In genomic region chr5:113476816-113477215, GRCm38 (mm10) we compare ENCODE assay signal across 16 mouse cellular contexts. TPM values are rescaled to one million over a fixed set of nuclear protein-coding genes. Genes with fewer than 3 reads are reported as not detected.
A peak's percentile ranks its signal among the peaks of the same experiment; 100 is the strongest.
DNase-seq lines count a peak whose midpoint lies in the region; ATAC-seq and TF ChIP-seq lines count a peak whose summit lies in the region.
"Had no signal": no experiment of that assay in that cellular context is flagged by ENCODE, and none has a peak within 500 bp of the region (broad histone marks: within the 10 kb centered on the region; RNA-seq: fewer than 3 reads in every experiment).

No protein-coding gene starts in this region.

- no peaks in the 10 kb centered on the region for H3K9me3 ChIP-seq in forebrain, embryonic 10.5 days
- no peaks in the 10 kb centered on the region for H3K9me3 ChIP-seq in forebrain, embryonic 12.5 days
- H3K9me3 ChIP-seq in hindbrain, embryonic 10.5 days, result no peaks in the 10 kb centered on the region
- no peaks in the 10 kb centered on the region for H3K9me3 ChIP-seq in hindbrain, postnatal 0 days (ENCODE audit: low read length)
- H3K9me3 ChIP-seq in E14TG2a.4 (ENCODE audit: low read length), result no peaks in the 10 kb centered on the region
- H3K9me3 ChIP-seq in intestine, embryonic 16.5 days (ENCODE audit: control insufficient read depth, low read length), result no peaks in the 10 kb centered on the region
- H3K9me3 ChIP-seq: hindbrain, embryonic 15.5 days; liver, embryonic 15.5 days; neural tube, embryonic 15.5 days had no signal

- 23% methylated on average over 6 of the region's 6 CpGs for WGBS in forebrain, embryonic 10.5 days
- 30% methylated on average over 6 of the region's 6 CpGs for WGBS in forebrain, embryonic 12.5 days
- 23% methylated on average over 6 of the region's 6 CpGs for WGBS in hindbrain, embryonic 10.5 days
- 36% methylated on average over 6 of the region's 6 CpGs for WGBS in hindbrain, postnatal 0 days
- WGBS in intestine, embryonic 16.5 days, result 15% methylated on average over 6 of the region's 6 CpGs

- no peak overlapping the region for H3K9ac ChIP-seq in forebrain, embryonic 12.5 days
- no peak overlapping the region for H3K9ac ChIP-seq in hindbrain, postnatal 0 days (replicated peaks; ENCODE audit: low read length)
- no peak overlapping the region for H3K9ac ChIP-seq in intestine, embryonic 16.5 days (ENCODE audit: low read depth, low read length)
- H3K9ac ChIP-seq: hindbrain, embryonic 15.5 days; liver, embryonic 15.5 days; neural tube, embryonic 15.5 days had no signal

- H3K27me3 ChIP-seq in forebrain, embryonic 10.5 days (ENCODE audit: poor library complexity, severe bottlenecking), result no peaks in the 10 kb centered on the region; the same call in 1 of the 2 replicates
- peaks cover 4% of the 10 kb centered on the region; the same call in 1 of the 2 replicates for H3K27me3 ChIP-seq in forebrain, embryonic 12.5 days
- no peaks in the 10 kb centered on the region for H3K27me3 ChIP-seq in hindbrain, embryonic 10.5 days (ENCODE audit: insufficient read depth, poor library complexity, severe bottlenecking)
- no peaks in the 10 kb centered on the region for H3K27me3 ChIP-seq in hindbrain, postnatal 0 days (ENCODE audit: insufficient read depth, low read length)
- no peaks in the 10 kb centered on the region for H3K27me3 ChIP-seq in E14TG2a.4 (ENCODE audit: insufficient read depth, low read length)
- no peaks in the 10 kb centered on the region for H3K27me3 ChIP-seq in intestine, embryonic 16.5 days (replicated peaks; ENCODE audit: control insufficient read depth, insufficient read depth, low read length)
- H3K27me3 ChIP-seq: hindbrain, embryonic 15.5 days; liver, embryonic 15.5 days; neural tube, embryonic 15.5 days had no signal

- H3K27ac ChIP-seq in forebrain, embryonic 10.5 days, result peak overlapping the region; percentile 3; the same call in 1 of the 2 replicates
- no peak overlapping the region for H3K27ac ChIP-seq in forebrain, embryonic 12.5 days
- H3K27ac ChIP-seq in hindbrain, embryonic 10.5 days, result peak overlapping the region; percentile 73
- H3K27ac ChIP-seq in hindbrain, postnatal 0 days, result no peak overlapping the region
- no peak overlapping the region for H3K27ac ChIP-seq in intestine, embryonic 16.5 days (ENCODE audit: low read length)
- H3K27ac ChIP-seq: hindbrain, embryonic 15.5 days; liver, embryonic 15.5 days; neural tube, embryonic 15.5 days had no signal

- H3K36me3 ChIP-seq in forebrain, embryonic 10.5 days (replicated peaks), result no peaks in the 10 kb centered on the region
- H3K36me3 ChIP-seq in forebrain, embryonic 12.5 days (replicated peaks), result no peaks in the 10 kb centered on the region
- no peaks in the 10 kb centered on the region for H3K36me3 ChIP-seq in hindbrain, embryonic 10.5 days
- no peaks in the 10 kb centered on the region for H3K36me3 ChIP-seq in hindbrain, postnatal 0 days (ENCODE audit: insufficient read depth, low read length)
- H3K36me3 ChIP-seq in E14TG2a.4 (ENCODE audit: insufficient read depth, low read length), result no peaks in the 10 kb centered on the region
- no peaks in the 10 kb centered on the region for H3K36me3 ChIP-seq in intestine, embryonic 16.5 days (ENCODE audit: control insufficient read depth, insufficient read depth, low read length)
- H3K36me3 ChIP-seq: hindbrain, embryonic 15.5 days; liver, embryonic 15.5 days; neural tube, embryonic 15.5 days had no signal

- no peak for TF ChIP-seq CTCF in hindbrain, postnatal 0 days (IDR thresholded peaks at IDR 0.05; ENCODE audit: low read depth)
- TF ChIP-seq CTCF in E14TG2a.4 (conservative IDR thresholded peaks at IDR 0.05; ENCODE audit: low read length), result no peak

- no peak for ATAC-seq in forebrain, embryonic 12.5 days (ENCODE audit: low FRiP score)
- ATAC-seq in hindbrain, postnatal 0 days, result no peak
- ATAC-seq in intestine, embryonic 16.5 days, result peak; percentile 28; the same call in 1 of the 2 replicates

- no peak overlapping the region for H3K4me2 ChIP-seq in forebrain, embryonic 12.5 days
- no peak overlapping the region for H3K4me2 ChIP-seq in hindbrain, postnatal 0 days (ENCODE audit: low read depth, low read length)
- H3K4me2 ChIP-seq in intestine, embryonic 16.5 days (ENCODE audit: low read depth, low read length), result no peak overlapping the region
- H3K4me2 ChIP-seq: hindbrain, embryonic 15.5 days; liver, embryonic 15.5 days; neural tube, embryonic 15.5 days had no signal

- peaks cover 15% of the 10 kb centered on the region for H3K4me1 ChIP-seq in forebrain, embryonic 10.5 days
- H3K4me1 ChIP-seq in forebrain, embryonic 12.5 days, result peaks cover 17% of the 10 kb centered on the region
- H3K4me1 ChIP-seq in hindbrain, embryonic 10.5 days (replicated peaks), result peaks cover 59% of the 10 kb centered on the region
- H3K4me1 ChIP-seq in hindbrain, postnatal 0 days (ENCODE audit: insufficient read depth, low read length), result no peaks in the 10 kb centered on the region
- peaks cover 63% of the 10 kb centered on the region for H3K4me1 ChIP-seq in E14TG2a.4 (replicated peaks; ENCODE audit: low read depth, low read length)
- no peaks in the 10 kb centered on the region for H3K4me1 ChIP-seq in intestine, embryonic 16.5 days (ENCODE audit: control insufficient read depth, insufficient read depth, low read length)
- H3K4me1 ChIP-seq: hindbrain, embryonic 15.5 days; liver, embryonic 15.5 days; neural tube, embryonic 15.5 days had no signal

- H3K4me3 ChIP-seq in forebrain, embryonic 10.5 days, result no peak overlapping the region
- H3K4me3 ChIP-seq in forebrain, embryonic 12.5 days (replicated peaks), result no peak overlapping the region
- H3K4me3 ChIP-seq in hindbrain, embryonic 10.5 days, result no peak overlapping the region
- H3K4me3 ChIP-seq in hindbrain, postnatal 0 days (ENCODE audit: low read length), result no peak overlapping the region
- 0 out of 2 replicates have a peak overlapping the region, but pooled peaks have one; percentile 10 for H3K4me3 ChIP-seq in E14TG2a.4 (replicated peaks; ENCODE audit: low read length)
- H3K4me3 ChIP-seq in intestine, embryonic 16.5 days (ENCODE audit: low read length), result no peak overlapping the region
- H3K4me3 ChIP-seq: hindbrain, embryonic 15.5 days; liver, embryonic 15.5 days; neural tube, embryonic 15.5 days had no signal

- no peak for DNase-seq in forebrain, embryonic 10.5 days (ENCODE audit: extremely low spot score, low spot score)
- no peak for DNase-seq in hindbrain, embryonic 10.5 days (ENCODE audit: low spot score)
- DNase-seq in hindbrain, postnatal 0 days (ENCODE audit: low spot score), result no peak
- no peak for DNase-seq in adrenal gland, postnatal 4 days (ENCODE audit: low spot score in 2 of 2)
- DNase-seq in adrenal gland, adult (ENCODE audit: inconsistent age in 2 of 2, low spot score in 1 of 2), result no peak
- DNase-seq: cerebellum, postnatal 36 days; gastrocnemius, postnatal 14 days; kidney, postnatal 36 days; lung, postnatal 4 days; retina, postnatal 1 day had no signal

RNA-seq across cellular contexts. Expression of gene Wscd2, which starts 13.3 kb away (rescaled TPM):
- 3.9 and 4.5 TPM in 2 replicates for polyA plus RNA-seq in forebrain, embryonic 10.5 days (2016; fragmentation: Nextera tagmentation; extraction: Ambion mirVana)
- polyA plus RNA-seq in forebrain, embryonic 12.5 days (2016; fragmentation: Nextera tagmentation; extraction: Ambion mirVana), result 8.4 and 8.7 TPM in 2 replicates
- polyA plus RNA-seq in hindbrain, embryonic 10.5 days (2016; fragmentation: Nextera tagmentation; extraction: Ambion mirVana), result 13.1 and 14.5 TPM in 2 replicates
- 25.1 and 33.8 TPM in 2 replicates for total RNA-seq in hindbrain, postnatal 0 days (2014; rRNA removed)
- polyA plus RNA-seq in hindbrain, postnatal 0 days (2015; fragmentation: Nextera tagmentation; extraction: Ambion mirVana), result 8.9 and 9.8 TPM in 2 replicates
- polyA plus RNA-seq in intestine, embryonic 16.5 days (2015; fragmentation: Nextera tagmentation; extraction: Ambion mirVana), result 5.6 and 5.8 TPM in 2 replicates
- total RNA-seq in adrenal gland, postnatal 4 days (2021), result 10 to 100 TPM; 10.2 to 11.6 TPM

Comparison
In these comparisons a context has a peak if more than half of its experiments do, and no peak if none do; other contexts are left out.
1. H3K27ac ChIP-seq: peak in forebrain, embryonic 10.5 days (single experiment) and hindbrain, embryonic 10.5 days (single experiment); none in forebrain, embryonic 12.5 days (single experiment), hindbrain, postnatal 0 days (single experiment) and intestine, embryonic 16.5 days (single experiment).